Mouse (Mus musculus) spleen, postnatal 14 days (tissue): ENCODE measurements around the gene Vmn1r115.
"Not testable (repeated sequence)": the region's sequence is repeated elsewhere in the genome, so short reads cannot be mapped to it uniquely, and the experiment has no call there.

Experiments used
- DNase-seq, 2 experiments: peaks; one replicate each; pipeline ENCODE4 v3.0.0; 2021 to 2022; ENCODE audit warnings: low spot score in 2 of 2

Vmn1r115 gene

GRCm38 (mm10) chr7:20844885-20845284, at the start of gene Vmn1r115:
Vmn1r115 (minus strand) TSS chr7:20844985.
- DNase-seq = not testable (repeated sequence)

GRCm38 (mm10) chr7:20884021-20884420, 39.2 kb upstream of the Vmn1r115 start, which contains the start of gene Vmn1r117:
Vmn1r117 (minus strand) TSS chr7:20884121.
- not testable (repeated sequence) for DNase-seq

GRCm38 (mm10) chr7:20871956-20872355, 27.2 kb upstream of the Vmn1r115 start, which contains the start of gene Vmn1r116:
Vmn1r116 (plus strand) TSS chr7:20872256.
- not testable (repeated sequence) for DNase-seq

DNA sequence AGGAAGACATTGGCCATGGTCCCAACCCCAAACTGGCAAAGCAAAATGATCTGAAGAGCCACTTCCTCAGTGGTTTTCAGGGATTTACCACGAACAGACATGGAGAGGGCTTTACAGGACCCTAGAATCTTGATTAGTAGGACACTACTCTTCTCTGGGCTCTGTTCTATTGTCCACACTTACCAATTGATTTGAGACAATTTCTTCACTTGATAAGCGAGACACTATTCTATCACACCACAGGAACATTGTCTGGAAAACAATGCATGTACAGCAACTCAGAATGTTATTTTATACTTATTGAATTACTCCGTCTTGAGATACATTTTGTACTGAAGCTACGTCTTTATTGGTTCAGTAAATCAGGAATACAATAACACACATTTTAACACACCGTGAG, 32.7 kb downstream of the Vmn1r115 start, which contains the start of gene Vmn1r114:
Gene Vmn1r114, minus strand, starts transcription at position 101 of the 400 bp plus-strand sequence.
- not testable (repeated sequence) for DNase-seq
